Mouse (Mus musculus): Measurements from ENCODE around the gene Ttc7b.

DNA sequence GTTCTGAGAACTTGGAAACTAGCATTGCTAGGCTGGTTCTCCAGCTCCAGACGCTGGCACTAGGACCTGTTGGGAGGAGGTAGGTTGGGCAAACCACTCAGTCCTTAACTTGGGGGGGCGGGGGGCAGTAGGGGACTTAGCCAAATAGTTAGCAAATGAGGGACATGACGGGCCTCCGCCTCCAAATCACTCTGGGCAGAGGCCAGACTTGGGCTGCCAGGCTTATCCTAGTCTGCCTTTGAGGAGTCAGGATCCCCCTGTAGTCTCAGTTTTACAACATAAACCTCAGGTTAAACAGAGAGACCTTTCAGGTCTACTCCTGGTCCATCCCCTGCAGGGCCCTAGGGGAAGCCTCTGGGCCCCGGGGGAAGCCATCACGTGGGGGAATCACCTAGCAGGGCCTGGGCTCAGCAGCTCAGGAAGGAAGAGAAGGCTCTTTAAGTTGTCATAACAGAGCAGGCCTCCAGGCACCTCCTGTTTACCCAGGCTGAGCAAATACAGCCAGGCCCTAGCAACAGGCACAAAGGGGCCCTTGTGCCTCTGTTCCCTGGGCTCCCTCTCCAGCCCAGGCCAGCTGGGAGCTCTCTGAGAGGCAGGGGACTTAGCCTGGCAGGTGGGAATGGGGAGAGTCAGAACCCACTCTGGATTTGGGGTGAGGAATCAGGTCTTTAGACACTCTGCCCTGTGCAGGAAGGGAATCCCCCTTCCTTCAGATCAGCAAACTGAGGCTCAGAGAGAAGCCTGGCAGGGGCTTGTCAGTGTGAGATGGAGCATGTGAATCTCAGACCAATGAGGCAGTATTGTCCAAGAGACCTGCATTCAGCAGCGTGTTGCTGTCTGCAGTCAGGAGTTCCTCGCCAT lies 238.4 kb downstream of the Ttc7b start:
- TF ChIP-seq POLR2A (IDR thresholded peaks at IDR 0.05; ENCODE audit: insufficient read length, low read depth), result no peak
- no peak for TF ChIP-seq POLR2AphosphoS2 (IDR thresholded peaks at IDR 0.05; ENCODE audit: insufficient read length, low read depth)
- TF ChIP-seq SRF (IDR thresholded peaks at IDR 0.05; ENCODE audit: control insufficient read depth, insufficient read length, low read depth), result no peak
- no peak for TF ChIP-seq USF1 (IDR thresholded peaks at IDR 0.05; ENCODE audit: low read depth)
- TF ChIP-seq MAX (IDR thresholded peaks at IDR 0.05; ENCODE audit: low read depth), result no peak
- no peak for TF ChIP-seq MYOG (IDR thresholded peaks at IDR 0.05; ENCODE audit: control insufficient read depth in 1 of 3, insufficient read depth in 1 of 3, insufficient read length in 2 of 3, low read depth in 2 of 3)
- no peak for TF ChIP-seq CEBPB (IDR thresholded peaks at IDR 0.05; ENCODE audit: insufficient read depth, poor library complexity, severe bottlenecking)
- TF ChIP-seq TCF12 (IDR thresholded peaks at IDR 0.05; ENCODE audit: insufficient read depth, poor library complexity, severe bottlenecking), result no peak
- TF ChIP-seq E2F4 (IDR thresholded peaks at IDR 0.05; ENCODE audit: insufficient read depth), result no peak
- no peak for TF ChIP-seq REST (IDR thresholded peaks at IDR 0.05; ENCODE audit: insufficient read depth, insufficient read length)
- no peak for TF ChIP-seq TCF3 (IDR thresholded peaks at IDR 0.05; ENCODE audit: insufficient read length, low read depth)
